Mouse (Mus musculus) frontal cortex, adult 2 months (tissue): ENCODE measurements around the gene Dctn2. TPM values are rescaled to one million over a fixed set of nuclear protein-coding genes. Genes with fewer than 3 reads are reported as not detected.
A peak's percentile ranks its signal among the peaks of the same experiment; 100 is the strongest.

Experiments
- DNase-seq, 2 experiments: peaks; one replicate each; pipeline ENCODE4 v3.0.0; 2022; ENCODE audit warnings: low spot score in 1 of 2; ENCODE audit errors: extremely low spot score in 1 of 2
- polyA plus RNA-seq: library from polyadenylated mRNA; depleted of rRNA; stranded (reverse); fragments of >200 nt; gene quantifications from 2 replicates; pipeline ENCODE4 v1.2.3, GENCODE M21; 2012

The Dctn2 gene
- polyA plus RNA-seq, 1 experiment = 313 TPM

GRCm38 (mm10) chr10:127262548-127263398, 3.4 kb upstream of the Dctn2 start, which contains the start of gene Kif5a:
Gene Kif5a (minus strand): TSS chr10:127263348.
- DNase-seq = peak; percentile 41 to 82

- no peak for DNase-seq
These were observed 2.5 kb upstream of the Dctn2 start for GRCm38 (mm10) chr10:127263631-127264030.

DNA sequence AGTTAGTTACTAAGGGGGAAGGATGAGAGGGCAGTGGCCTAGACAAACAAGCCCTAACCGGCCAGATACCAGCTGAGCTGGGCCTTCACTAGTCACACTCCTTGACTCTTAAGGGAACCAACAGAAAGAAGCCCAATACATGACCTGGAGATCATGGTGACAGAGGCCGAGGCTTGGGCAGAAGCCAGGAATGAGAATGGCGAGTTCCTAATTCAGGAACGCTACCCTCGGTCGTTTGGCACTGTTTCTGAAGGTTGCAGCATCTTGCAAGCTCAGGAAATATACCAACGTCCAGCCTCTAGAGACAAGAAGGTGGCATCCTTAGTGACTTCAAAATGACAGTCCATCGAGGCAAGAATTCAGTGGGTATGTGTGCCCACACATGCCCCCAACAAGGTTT, 1.8 kb upstream of the Dctn2 start:
- DNase-seq = no peak

- no peak for DNase-seq
These were observed 1.2 kb upstream of the Dctn2 start for GRCm38 (mm10) chr10:127264971-127265370.

GRCm38 (mm10) chr10:127265727-127266111, 449 bp upstream of the Dctn2 start:
- no peak for DNase-seq

GRCm38 (mm10) chr10:127267318-127267717, 1.1 kb downstream of the Dctn2 start:
- DNase-seq = no peak

DNA sequence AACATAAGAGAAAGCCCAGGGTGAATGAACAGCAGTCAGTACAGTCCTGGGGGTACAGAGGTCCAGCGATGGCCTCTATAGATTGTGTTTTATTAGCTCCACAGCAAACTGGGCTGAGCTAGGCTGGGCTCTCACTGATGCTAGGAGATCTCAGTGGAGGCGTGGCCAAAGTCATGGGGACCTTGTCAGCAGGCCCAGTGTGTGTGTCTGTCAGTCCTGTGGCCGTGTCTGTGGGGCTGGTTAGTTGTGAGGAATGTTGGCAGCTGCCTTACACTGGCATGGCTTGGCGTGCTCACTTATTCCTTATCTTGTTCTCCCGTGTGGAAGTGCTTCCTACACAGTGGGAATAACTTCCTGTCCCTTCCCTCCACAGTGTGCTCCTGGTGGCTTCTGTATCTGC, 2.2 kb downstream of the Dctn2 start:
- no peak for DNase-seq

GRCm38 (mm10) chr10:127269036-127269435, 2.9 kb downstream of the Dctn2 start:
- no peak for DNase-seq

GRCm38 (mm10) chr10:127269884-127270283, 3.7 kb downstream of the Dctn2 start:
- no peak for DNase-seq

- no peak for DNase-seq
These were observed 6.2 kb downstream of the Dctn2 start for GRCm38 (mm10) chr10:127272371-127272770.

GRCm38 (mm10) chr10:127274261-127275022, 8.3 kb downstream of the Dctn2 start:
- DNase-seq = no peak

DNA sequence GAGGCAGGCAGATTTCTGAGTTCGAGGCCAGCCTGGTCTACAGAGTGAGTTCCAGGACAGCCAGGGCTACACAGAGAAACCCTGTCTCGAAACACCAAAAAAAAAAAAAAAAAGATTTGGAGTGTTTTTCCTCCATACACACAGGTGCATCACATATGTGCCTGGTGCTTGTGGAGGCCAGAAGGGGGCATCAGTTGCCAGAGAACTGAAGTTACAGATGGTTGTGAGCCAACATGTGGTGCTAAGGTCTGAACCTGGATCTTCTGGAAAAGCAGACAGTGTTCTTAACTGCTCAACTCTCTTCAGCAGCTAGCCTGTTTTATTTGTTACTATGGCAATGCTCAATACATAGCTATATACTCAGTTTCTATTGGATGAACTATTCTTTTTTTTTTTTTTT, 13.6 kb downstream of the Dctn2 start:
- no peak for DNase-seq

- no peak for DNase-seq
These were observed 15.1 kb downstream of the Dctn2 start for GRCm38 (mm10) chr10:127281316-127281715.

DNA sequence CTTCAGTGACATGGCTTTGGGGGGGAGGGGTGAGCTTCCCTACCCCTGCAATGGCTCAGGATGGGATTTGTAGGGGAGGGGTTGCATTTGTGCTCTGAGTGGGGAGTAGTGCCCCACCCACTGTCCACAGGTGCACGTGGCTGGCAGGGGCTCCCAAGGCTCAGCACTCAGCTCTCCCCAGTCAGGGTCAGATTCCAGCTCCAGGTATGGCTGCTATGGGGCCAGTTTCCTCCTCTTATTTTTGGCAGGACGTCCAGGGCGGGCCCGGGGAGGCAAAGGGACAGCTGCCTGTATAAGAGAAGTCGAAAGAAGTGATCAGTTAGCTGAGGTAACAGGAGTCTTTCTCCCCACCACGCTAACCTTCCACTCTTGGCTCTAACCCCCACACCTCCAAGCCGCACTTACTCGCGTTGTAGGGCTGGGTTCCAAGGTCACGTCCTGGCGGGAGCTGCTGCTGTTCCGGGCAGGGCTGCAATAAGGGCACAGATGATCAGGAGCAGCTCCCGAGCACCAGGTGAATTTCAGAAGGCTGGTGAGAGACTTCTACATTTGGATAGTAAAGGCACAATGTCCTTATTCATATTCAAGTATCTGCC, 16.6 kb downstream of the Dctn2 start:
- no peak for DNase-seq

GRCm38 (mm10) chr10:127284105-127284622, 18.0 kb downstream of the Dctn2 start:
- no peak for DNase-seq

DNA sequence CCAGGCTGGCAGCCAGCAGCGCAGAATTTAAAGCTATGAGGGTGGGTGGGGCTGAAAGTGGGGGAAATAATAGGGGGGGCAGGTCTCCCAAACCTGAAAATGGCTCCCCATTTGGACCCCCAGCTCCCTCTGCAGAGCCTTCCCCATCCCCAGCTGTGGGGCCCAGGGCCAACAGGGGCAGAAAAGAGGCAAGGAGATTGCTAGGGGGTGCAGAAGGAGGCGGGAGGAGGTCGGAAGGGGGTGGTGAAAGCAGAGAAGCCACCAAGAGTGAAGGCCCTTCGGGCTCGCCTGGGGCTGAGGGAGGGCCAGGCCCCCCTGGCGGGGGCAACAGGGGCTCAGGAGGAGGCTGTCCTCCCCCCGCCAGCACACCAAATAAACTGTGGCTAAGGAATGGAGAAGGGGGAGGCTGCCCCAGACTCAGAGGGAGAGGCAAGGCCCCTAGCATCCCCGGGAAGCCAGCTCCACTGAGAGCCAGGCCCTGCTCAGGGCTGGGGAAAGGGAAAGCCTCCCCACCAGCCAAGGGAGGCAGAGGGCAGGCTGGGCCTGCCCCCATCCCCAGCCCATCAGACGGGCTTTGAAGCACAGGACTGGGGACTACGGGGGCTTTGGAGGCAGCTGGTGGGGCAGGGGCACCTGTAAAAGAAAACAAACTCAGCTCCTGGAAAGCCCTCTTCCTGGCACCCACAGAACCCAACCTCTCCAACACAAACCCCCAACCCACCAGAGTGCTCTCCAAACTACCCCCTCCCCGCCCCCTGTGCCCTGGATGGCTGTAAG, 18.7 kb downstream of the Dctn2 start:
- DNase-seq = no peak

GRCm38 (mm10) chr10:127285644-127286043, 19.5 kb downstream of the Dctn2 start:
- DNase-seq = no peak

DNA sequence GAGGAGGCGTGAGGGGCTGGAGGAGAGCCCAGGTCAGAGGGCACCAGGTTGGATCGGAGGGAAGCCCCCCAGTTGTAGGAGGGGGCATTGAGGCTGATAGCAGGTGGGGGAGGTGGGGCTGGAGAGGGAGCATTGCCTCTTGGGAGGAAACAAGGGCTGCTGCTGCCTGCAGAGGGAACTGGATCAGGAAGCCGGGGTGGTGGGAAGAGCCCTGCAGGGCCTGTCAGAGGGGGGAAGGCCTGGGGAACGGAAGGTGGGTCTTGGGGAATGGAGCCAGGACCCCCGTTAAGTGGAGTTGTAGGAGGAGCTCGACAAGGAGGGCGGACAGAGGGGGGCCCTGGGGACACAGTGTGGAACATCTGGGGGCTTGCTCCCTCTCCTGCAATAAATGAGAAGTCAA, 20.0 kb downstream of the Dctn2 start:
- DNase-seq = no peak

DNA sequence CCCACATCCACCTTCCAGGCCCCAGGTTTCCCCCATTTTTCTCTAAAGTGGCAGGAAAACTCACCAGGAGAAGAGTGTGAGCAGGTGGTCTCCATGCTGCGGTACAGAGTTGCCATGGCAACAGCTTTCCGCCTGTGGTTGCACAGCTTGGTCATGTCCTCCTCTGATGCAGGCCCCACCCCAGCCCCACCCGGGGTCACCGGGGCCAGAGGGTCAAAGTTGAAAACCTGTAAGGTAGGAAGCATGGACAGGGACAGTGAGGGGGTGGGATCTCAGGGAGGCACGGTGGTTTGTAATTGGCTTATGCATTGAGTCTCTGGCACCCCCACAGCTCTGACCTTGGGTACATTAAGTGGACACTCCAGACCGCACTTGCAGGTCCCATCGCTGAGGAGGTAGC, 20.6 kb downstream of the Dctn2 start:
- no peak for DNase-seq

DNA sequence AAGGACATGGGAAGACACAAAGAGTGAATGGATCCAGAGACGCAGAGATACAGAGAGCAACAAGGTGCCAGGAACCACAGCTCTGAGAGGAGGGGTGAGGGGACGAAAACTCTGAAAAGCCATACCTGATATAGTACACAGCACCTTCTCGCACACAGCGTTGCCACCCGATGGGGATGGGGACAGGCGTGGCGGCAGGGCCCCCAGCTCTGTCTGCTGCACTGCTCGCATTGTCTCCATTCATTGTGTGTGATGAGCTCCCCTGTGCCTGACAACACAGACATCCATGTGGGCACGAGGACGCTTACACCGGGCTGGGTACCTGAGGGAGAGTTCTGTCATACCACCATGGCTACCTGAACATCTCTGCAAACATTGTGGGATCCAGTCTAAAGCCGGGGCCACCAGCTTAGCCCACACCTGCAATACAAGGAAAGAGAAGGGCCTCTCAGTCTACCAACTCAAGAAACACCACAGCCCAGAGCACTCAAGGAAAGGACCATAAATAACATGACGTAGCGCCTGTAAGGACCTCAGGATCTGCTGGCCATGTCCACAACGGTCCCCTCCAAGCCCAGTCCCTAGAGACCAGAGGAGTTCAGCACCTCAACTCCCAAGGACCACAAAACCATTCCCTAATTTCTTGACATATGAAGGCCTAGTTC, 21.2 kb downstream of the Dctn2 start:
- no peak for DNase-seq
